Mouse (Mus musculus) erythroblast, adult 5-6 weeks (primary cell): ENCODE results near the gene Bmp7. TPM values are rescaled to one million over a fixed set of nuclear protein-coding genes. Genes with fewer than 3 reads are reported as not detected.
A peak's percentile ranks its signal among the peaks of the same experiment; 100 is the strongest.

Experiments used
- ATAC-seq: replicated peaks from 2 replicates; pipeline ENCODE4 v1.8.0; 2016; ENCODE audit warnings: moderate number of reproducible peaks, mild to moderate bottlenecking, moderate TSS enrichment, inconsistent platforms; ENCODE audit not compliant: poor library complexity, low FRiP score, severe bottlenecking
- total RNA-seq, 2 experiments: library from RNA; stranded (forward) in 1 of 2; stranded (reverse) in 1 of 2; fragments of 150-400 nt in 1 of 2; fragments of 200-764, 138-1000 nt in 1 of 2; gene quantifications; 2 replicates each; pipeline versions ENCODE4 v1.2.3 to v1.2.4; 2015 to 2017; ENCODE audit warnings: low replicate concordance in 2 of 2

The Bmp7 gene
- total RNA-seq, 2 experiments from 2014 or later, result 0.26 TPM; not detected in 1

GRCm38 (mm10) chr2:172862424-172862823, 77.7 kb downstream of the Bmp7 start:
- ATAC-seq, result no peak

GRCm38 (mm10) chr2:172861590-172861989, 78.5 kb downstream of the Bmp7 start:
- no peak for ATAC-seq

GRCm38 (mm10) chr2:172860593-172860992, 79.5 kb downstream of the Bmp7 start:
- no peak for ATAC-seq

DNA sequence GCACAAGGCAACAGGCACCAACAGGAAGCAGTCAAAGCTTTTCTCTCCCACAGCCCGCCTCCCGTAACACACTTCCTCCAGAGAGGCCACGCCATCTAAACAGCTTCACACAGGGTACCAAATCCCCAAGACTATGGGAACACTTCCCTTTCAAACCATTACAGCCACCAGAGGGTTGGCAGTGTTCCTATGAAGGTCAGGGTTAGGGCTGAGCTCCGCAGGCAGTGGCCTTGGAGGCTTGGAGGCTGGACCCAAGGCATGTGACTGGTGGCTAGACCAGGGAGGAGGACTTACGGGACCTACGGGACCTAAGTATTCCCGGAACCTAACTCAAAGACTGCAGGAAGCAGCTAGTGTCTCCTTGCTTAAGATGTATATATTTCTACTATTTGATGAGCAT, 80.0 kb downstream of the Bmp7 start:
- ATAC-seq, result no peak

GRCm38 (mm10) chr2:172857048-172857447, 83.1 kb downstream of the Bmp7 start:
- ATAC-seq, result no peak

- no peak for ATAC-seq
Observed at GRCm38 (mm10) chr2:172856549-172856948, 83.6 kb downstream of the Bmp7 start.

DNA sequence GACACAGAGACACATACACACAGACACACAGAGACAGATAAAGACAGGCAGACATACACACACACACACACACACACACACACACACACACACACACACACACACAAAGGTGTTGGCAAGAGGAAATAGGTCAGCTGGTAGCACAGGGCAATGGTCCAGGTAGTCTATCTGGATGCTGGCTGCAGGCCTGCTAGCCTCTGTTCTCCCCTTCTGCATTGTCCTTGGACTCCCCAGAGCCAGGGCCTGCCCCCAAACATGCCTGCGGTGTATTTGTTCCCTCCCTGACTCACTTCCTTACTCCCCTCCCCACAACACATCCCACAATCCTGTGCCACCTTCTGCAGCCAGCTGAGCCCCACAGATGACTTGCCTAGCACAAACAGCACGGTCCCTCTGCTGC, 86.0 kb downstream of the Bmp7 start:
- no peak for ATAC-seq

DNA sequence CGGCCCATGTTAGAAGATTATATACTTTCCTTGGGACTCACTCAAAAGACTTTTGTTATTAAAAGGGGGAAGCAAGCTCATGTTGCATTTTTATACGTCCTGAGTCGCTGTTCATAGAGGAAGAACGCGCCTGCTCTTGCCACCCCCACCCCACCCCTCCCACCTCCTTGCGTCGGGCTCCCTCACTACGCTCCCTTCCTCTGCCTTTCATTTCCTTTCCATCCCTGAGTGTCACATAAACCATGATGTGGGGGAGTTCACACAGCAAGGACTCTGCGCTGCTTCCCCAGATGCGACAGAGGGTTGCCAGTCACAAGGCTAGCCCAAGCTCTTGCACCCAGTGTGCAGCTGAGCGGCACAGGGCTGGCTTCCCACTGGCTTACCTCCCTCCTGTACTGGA, 88.3 kb downstream of the Bmp7 start:
- ATAC-seq, result no peak

GRCm38 (mm10) chr2:172848193-172848592, 91.9 kb downstream of the Bmp7 start:
- no peak for ATAC-seq

DNA sequence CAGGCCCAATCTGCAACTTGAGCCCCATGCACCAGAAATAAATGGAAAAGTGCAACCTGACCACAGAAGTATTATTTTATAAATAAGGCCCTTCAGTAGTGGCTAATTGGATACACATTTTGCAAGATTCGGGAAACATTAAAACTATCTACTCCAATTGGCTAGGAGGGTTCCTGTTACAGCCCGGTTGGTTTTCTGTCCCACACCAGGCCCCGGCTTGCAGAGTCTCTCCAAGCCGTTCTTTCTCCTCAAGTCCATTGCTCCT, 93.9 kb downstream of the Bmp7 start:
- ATAC-seq, result no peak

DNA sequence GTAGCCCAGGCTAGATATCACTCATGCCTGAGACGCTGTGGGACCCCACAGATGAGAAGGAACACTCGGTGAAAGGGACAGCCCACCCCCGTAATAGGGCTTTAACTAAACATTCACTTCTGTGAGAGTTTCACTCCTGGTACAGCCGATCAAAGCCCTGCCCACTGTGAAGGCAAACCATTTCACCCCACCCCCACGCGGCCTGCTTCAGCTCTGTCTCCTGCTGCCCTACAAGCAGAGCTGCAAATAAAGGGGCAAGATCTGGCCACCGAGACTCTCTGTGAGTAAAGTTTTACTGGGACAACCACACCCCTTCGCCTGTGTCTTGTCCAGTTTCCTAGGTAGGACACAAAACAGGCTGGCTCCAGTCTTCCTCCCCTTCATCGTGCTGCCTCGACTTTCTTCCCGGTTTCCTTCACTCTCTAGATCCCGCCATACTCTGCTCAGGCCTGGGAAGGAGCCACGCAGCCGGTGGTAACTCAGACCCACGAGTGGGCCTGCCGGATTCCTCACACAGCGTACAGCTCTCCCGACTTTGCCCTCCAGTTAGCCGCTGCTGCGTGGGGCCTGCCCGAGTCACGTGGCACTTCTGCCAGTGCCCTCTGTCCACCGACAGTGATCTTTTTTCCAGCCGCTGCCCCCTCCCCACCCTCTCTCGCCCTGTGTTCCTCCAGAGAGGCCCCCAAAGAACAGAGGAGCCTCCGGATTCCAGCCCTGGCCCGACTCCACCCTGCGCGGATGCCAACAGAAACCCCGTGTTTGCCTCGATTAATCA, 94.4 kb downstream of the Bmp7 start:
- no peak for ATAC-seq

- ATAC-seq, result no peak
Observed at GRCm38 (mm10) chr2:172843903-172844302, 96.2 kb downstream of the Bmp7 start.

GRCm38 (mm10) chr2:172842306-172842705, 97.8 kb downstream of the Bmp7 start:
- no peak for ATAC-seq

GRCm38 (mm10) chr2:172840905-172841750, 99.0 kb downstream of the Bmp7 start:
- no peak for ATAC-seq

DNA sequence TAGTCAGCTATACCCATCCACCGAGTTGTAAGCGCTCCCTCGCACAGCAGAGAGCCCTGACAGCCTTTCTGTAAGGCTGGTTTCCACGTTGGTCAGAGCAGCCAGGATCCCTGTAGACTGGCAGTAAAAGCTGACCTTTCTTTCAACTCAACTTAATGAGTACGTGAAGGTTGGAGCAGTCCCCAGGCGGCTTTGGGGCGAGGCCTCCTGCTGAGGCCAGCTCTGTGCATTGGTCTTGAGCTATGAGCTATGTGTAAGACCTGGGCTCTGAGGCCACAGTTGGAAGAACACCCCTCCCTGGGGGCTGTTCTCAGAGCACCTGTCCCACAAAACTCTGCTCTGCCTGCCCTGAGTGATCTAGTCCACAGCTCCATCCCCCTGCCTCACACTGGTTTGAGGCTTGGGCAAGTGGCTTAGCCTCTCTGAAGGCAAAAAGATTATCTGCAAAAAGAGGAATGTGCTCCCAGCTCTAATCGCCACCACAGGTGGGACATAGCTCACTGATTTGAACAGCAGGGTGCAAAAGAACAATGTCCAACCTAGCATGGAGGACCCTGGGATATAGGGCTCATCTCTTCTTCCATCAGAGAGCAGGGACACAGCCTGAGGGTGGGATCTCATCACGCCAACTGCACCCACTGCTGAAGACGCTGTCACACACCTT, 100.7 kb downstream of the Bmp7 start:
- ATAC-seq, result no peak

- no peak for ATAC-seq
Observed at GRCm38 (mm10) chr2:172836516-172836915, 103.6 kb downstream of the Bmp7 start.

DNA sequence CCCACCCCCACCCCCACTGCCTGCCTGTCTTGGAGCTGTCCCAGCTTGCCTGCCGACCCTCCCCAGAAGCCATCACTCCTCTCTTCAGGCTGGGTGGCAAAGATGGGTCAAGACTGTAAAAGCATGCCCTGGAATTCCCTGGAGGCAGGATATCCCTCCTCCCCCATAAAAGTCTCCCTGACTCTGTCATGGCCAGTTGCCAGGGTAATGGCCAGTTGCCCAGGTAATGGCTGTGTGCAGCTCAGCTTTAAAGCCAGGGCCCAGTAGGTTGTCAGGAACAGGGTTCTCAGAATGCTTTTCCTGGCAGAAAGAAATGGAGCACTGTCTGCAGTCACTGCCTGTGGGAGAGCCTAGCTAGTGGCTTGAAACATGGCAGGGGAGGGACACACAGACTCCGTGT, 106.9 kb downstream of the Bmp7 start:
- ATAC-seq, result no peak

- peak; percentile 60 for ATAC-seq
Observed at GRCm38 (mm10) chr2:172831762-172832161, 108.4 kb downstream of the Bmp7 start.

- ATAC-seq, result peak; percentile 76
Observed at GRCm38 (mm10) chr2:172831133-172831532, 109.0 kb downstream of the Bmp7 start.

DNA sequence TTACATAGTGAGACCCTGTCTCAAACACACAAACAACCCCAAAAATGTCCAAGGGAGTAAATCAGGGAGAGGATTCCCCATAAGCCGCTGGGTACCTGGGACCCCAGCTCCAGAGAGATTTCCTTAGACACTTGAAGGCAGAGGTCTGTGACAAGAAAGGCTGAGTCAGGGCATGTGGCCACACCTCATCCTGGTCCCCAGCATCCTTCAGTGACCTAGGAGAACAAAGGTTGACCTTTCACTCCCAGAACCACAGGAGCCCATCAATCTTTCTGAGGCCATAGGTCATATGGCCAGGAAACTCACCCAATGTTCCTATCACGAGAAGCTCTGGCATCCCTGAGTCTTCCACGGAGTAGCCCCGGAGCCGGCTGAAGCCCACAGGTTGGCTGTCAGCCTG, 111.9 kb downstream of the Bmp7 start:
- no peak for ATAC-seq

DNA sequence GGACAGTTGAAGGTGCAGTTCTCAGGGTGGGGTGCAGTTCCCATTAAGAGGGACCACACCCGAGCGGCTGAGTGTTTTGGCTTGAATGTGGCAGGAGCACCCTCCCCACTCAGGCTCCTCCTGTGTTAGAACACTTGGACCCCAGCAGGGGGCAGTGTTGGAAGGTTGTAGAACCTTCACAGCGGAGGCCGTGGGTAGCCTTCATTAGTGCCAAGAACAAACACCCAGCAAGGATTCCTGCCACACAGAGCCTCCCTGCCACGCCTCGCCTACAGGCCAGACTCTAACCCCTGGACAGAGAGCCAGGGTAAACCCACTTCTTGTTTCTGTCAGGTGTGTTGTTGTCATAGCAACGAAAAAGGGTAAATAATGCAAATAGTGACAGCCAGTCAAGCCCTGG, 112.6 kb downstream of the Bmp7 start:
- no peak; the same call in 1 of the 2 replicates for ATAC-seq
